Mouse (Mus musculus): ENCODE measurements around the gene Nr1i2.

DNA sequence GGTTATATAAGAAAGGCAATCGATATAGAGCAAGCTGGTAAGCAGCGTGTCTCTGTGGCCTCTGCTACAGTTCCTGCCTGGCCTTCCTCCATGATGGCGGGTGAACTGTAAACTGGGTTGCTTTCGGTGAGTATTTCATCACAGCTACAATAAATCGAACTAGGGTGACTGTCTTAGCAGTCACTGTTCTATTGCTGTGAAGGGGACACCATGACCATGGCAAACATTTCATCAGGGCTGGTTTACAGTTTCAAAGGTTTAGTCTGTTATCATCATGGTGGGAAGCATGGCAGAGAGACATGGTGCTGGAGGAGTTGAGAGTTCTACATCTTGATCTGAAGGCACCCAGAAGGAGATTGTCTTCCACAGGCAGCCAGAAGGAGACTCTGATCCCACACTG is 14.8 kb downstream of the Nr1i2 start:
- TF ChIP-seq GATA1 (IDR thresholded peaks at IDR 0.05; ENCODE audit: low read length), result no peak
- no peak for TF ChIP-seq TAL1 (IDR thresholded peaks at IDR 0.05; ENCODE audit: low read length)
